Mouse (Mus musculus) lung, adult 2 months (tissue): ENCODE results near the gene Fbxl3.

ENCODE experiments used
- CTCF ChIP-seq: fragments of 200-500 bp; IDR thresholded peaks from 2 replicates; pipeline ENCODE4 v1.5.1; 2011; ENCODE audit warnings: mild to moderate bottlenecking, low read length, control low read depth; ENCODE audit not compliant: insufficient read depth
- POLR2A ChIP-seq: fragments of 200-500 bp; IDR thresholded peaks from 2 replicates; pipeline ENCODE4 v1.6.1; 2011; ENCODE audit warnings: low read depth, mild to moderate bottlenecking, control low read depth, low read length, borderline replicate concordance; ENCODE audit errors: extremely low read depth

GRCm38 (mm10) chr14:103096621-103097020, 2.7 kb downstream of the Fbxl3 start:
- TF ChIP-seq CTCF (no peak), POLR2A (no peak)
